Mouse (Mus musculus) testis, adult 2 months (tissue): Measurements from ENCODE around the gene Ankrd12.

ENCODE experiments used
- CTCF ChIP-seq: fragments of 200-500 bp; IDR thresholded peaks from 2 replicates; pipeline ENCODE4 v1.5.1; 2012; ENCODE audit warnings: low read depth, mild to moderate bottlenecking, inconsistent platforms, low read length, moderate library complexity; ENCODE audit not compliant: control insufficient read depth, insufficient read depth, insufficient replicate concordance
- POLR2A ChIP-seq: fragments of 200-500 bp; IDR thresholded peaks from 2 replicates; pipeline ENCODE4 v1.6.1; 2012; ENCODE audit warnings: low read depth, mild to moderate bottlenecking, inconsistent platforms, low read length, moderate library complexity; ENCODE audit not compliant: control insufficient read depth

DNA sequence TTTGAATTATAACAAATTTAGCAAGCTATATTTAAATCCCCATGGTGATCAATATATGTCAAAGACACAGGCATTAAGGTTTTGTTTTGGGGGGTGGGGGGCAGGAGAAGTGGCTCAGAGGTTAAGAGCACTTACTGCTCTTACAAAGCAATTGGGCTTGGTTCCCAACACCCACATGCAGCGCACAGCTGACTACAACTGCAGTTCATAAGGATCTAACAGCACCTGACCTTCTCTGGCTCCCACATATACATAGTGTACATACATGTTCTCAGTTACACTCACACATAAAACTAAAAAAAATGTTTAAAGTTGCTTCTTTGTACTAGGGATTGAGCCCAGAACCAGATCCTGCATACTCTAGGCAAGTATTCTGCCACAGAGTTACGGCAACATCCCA is 14.5 kb upstream of the Ankrd12 start:
- TF ChIP-seq CTCF (no peak), POLR2A (no peak)
